Mouse (Mus musculus): ENCODE data around the gene Ankrd45. TPM values are rescaled to one million over a fixed set of nuclear protein-coding genes. Genes with fewer than 3 reads are reported as not detected.
A peak's percentile ranks its signal among the peaks of the same experiment; 100 is the strongest.
"Not testable (repeated sequence)": the region's sequence is repeated elsewhere in the genome, so short reads cannot be mapped to it uniquely, and the experiment has no call there.

Gene Ankrd45
- total RNA-seq (2021) = 10 to 100 TPM; 46.8 to 56.4 TPM

DNA sequence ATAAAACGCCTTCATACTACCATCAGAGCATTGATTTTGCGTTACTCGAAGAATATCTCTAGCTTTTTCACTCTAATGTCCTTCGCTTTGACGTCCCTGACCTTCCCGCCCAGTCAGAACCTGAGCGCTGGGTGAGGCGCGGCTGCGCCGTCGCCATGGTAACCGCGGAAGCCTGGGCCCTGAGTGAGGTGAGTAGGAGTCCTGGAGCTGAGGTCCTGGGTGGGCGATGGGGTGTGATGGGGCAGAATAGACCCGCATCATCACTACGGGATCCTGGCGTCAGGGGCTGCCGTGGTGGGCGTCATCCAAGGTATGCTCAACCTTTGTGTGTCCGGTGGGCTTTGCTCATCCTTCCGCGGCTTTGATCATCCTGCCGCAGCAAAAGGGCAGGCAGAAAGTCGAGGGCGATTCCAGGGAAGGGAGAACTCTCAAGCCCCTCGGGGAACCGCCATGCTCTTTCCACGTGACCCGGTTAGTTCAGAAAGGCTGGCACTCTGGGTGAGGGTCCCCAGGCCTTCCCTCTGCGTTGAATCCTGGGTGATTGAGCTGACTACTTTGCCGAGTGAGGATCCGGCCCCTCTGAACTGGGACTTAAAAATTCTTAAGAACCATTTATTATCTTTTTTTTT is at the start of gene Ankrd45:
TSS of gene Ankrd45 (plus strand) at position 161 of the 629 bp plus-strand sequence.
- intact Hi-C loops (cut with DNase I) = no loop called here
- peak; percentile 61 for DNase-seq

DNA sequence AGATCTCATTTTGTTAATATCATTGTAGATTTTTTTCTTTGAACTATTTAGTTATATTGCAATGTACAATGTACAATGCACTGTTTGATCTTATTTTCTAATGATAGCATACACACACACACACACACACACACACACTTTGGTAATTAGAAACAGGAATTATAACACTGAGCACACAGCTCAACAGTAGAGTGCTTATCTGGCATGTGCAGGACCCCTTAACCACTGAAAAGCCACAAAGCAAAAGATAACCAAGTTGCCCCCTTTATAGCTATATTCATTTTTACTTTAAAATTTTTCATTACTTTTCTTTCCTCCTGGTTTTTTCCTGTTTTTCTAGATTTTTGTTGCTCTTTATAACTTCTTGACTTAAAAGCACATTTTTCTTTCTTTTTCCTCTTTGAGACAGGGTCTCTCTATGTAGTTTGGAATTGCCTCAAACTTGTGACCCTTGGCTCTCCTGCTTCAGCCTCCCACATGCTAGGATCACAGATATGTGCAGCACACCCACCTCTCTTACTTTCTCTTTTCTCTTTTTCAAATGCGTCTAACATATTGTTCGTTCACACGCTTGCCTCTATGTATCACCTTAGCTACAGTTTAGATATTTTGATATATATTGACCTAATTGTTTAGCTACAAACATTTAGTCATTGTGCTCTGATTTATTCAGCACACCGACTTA is 42.6 kb upstream of the Ankrd45 start:
- intact Hi-C loops (cut with DNase I) = no loop called here
- DNase-seq = no peak

DNA sequence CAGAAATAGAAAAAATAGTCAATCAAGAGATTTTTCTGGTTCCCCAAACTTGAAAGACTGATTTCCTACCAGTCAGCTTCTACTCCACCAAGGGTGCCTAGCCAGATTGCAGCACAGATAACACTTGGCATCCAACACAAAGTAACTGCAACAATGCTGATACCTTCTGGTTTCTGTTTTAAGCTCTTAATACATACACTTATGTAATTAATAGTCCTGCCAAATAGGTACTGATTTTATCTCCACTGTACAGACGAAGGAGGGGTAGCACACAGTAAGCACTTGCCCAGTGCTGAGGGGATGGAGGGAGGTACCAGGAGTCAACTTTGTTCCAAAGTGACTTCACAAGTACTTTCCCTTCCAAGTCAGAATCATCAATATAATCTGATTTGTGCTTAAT is 38.6 kb upstream of the Ankrd45 start:
- intact Hi-C loops (cut with DNase I) = no loop called here
- DNase-seq = no peak

DNA sequence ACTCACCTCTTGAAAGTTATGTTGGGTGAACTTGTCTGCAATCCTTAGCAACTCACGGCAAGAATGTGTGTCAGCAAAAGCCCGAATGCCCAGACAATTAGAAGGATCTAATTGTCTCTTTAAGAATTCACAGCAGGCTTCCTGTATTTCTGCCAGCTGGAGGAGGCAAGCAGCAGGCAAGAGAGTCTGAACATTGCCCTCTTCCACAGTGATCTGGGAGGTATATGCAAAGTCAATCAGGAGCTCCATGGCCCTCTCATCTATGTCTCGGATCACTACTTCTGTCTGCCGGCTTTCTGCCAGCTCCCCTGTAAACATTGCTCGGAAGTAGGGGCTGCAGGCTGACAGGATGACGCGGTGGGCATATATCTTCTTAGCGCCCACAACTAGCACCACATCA is 33.3 kb upstream of the Ankrd45 start:
- DNase-seq = no peak
- intact Hi-C loops (cut with DNase I) = no loop called here

DNA sequence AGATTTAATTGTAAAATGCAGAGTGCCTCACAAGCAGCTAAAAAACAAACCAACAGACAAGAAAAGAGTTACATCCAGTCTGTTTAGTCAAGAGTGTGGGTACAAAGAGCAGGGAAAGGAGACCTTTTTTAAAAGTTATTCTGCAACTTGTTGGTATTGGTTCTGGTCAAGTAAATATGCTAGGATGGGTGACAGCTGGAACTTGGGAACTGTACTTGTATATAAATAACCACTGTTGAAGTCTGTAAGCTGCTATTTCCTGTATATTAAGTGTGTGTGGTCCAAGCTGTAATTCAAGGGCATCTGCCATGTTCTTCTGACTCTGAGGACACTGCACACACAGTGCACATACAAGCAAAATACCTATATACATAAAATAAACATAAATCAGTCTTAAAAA is 27.9 kb upstream of the Ankrd45 start:
- no peak for DNase-seq
- intact Hi-C loops (cut with DNase I) = no loop called here

DNA sequence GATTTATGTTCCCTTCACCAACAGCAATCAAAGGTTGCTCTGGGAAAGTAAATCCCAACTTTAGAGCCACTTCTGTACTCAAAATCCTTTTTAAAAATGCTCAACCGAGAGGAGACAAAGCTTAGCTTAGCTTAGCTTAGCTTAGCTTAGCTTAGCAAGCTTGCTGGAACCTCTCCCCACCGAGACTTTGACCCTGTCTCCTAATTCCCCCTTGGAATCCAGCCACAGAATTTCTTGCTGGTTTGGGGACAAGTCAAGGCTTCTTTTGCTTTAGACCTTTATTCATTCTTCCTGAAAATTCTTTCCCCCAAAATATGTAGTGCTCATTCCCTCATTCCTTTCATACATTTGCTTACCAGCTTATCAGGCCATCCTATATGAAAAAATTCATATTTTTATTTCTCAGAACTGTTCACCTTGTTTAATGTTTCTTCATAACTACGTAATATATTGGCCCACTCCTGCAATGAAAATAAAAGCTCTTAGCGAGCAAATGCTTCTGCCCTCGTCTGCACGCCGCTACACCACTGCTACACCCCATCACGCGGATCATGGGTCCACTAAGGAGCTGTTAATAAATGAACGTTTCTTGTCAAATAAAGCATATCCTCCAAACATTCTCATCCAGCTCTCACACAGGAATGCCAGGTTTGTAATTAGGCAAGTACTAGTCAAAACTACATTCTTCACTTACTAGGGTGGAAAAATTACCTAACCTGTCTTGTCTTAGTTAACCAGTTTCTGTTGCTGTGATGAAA is 19.7 kb upstream of the Ankrd45 start:
- no peak for DNase-seq
- intact Hi-C loops (cut with DNase I) = no loop called here

DNA sequence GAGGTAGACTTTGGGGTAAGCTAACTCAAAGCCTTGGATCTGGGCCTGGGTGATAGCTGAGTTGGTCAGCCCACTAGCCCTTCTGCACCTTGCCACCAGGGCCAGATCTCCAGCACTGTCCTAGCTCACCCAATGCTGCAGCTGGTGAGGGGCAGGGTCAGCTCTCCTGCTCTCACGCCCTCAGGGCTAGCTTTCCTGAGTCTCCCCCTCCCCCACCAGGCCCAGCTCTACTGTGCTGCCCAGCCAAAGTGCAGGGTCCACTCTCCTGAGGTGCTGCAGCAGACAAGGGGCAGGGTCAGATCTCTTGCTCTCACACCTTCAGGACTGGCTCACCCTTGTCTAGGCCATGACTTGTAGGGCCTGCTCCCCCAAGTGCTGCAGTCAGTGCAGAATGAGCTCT is 16.0 kb upstream of the Ankrd45 start:
- DNase-seq = no peak
- intact Hi-C loops (cut with DNase I) = no loop called here

DNA sequence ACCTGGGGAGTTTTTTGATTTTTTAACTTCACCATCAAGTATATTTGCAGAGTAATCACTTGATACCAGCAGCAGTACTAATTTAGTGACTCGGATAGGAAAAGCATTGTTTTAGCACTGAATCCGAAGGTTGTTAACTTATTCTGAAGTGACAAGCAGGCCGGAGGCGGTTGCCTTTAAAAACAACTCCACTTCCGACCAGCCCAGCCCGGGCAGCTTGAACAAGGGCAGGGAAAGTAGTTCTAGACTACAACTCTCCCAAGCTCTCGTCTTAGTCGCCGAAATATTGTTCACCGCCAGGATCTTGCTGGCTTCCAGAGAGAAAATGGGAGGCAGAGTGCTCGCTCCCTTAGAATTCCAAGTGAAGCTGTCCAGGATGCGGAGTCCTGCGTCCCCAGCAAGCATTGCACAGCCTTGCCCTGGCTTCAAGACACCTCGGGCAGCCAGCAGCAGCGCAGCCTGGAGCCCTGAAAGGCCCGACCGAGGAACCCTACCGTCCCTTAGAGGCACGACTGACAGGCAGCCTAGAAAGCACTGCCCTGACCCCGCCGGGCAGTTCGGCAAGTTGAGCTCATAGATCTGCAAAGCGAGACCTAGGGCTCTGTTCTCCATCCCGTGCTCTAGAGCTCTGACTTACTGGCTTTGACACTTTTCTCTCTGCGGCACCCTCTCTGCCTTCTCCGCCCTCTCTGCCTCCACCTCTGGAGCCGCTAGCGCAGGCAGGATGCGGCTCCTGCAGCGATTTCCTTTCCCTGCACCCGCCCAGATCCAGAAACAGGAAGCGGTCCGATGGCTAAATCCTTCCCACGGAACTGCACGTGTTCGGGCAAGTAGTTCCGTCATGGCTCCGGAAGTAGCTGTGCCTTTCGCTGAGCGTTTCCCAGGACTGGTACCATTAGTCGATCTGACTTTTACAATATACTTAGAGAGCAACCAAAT is 11.5 kb upstream of the Ankrd45 start, which contains the start of gene Klhl20:
TSS of gene Klhl20 (minus strand) at position 786 of the 939 bp plus-strand sequence.
- intact Hi-C loops (cut with DNase I) = no loop called here
- DNase-seq = peak; percentile 90

DNA sequence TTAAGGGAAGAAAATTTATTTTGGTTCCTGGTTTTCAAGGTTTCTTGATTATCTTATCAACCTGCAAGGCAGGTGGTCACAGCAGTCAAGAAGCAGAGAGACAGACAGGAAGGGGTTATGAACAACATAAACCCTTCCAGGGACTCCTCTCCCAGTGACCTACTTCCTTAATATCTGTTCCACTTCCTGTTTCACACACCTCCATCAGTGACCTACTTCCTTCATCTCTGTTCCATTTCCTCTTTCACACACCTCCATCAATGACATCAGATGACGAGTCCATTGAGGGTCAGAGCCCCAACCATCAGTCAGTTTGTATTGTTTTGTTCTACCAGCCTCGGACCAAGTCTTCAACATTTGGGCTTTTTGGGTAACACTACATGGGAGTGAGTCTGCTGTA is 3.0 kb upstream of the Ankrd45 start:
- intact Hi-C loops (cut with DNase I) = no loop called here
- DNase-seq = no peak

DNA sequence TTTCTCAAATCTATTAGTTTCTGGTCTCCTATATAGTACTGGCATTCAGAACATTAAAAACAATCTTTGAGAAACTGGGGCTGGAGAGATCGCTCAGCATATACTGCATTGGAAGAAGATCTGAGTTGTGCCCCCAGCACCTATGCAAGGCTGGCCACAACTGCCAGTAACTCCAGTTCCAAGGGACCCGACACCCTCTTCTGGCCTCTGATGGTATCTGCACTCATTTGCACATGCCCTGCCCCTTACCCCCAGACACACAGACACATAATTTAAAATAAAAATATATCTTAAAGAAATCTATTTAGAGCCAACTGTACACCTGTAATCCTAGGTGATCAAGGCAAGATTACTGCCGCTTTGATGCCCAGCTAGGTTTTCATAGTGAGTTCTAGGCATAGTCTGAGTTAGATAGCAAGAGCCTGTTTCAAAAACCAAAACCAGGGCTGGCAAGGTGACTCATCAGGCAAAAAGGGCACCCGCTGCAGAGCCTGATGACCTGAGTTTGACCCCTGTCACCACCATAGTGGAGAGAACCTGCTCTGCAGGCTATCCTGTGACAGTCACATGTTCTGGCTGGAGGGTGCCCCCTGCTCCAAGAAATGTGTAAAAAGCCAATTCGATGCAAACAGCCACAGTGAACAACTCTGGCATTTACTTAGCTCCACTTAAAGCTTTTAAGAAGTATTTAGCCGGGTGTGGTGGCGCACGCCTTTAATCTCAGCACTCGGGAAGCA is 2.3 kb upstream of the Ankrd45 start:
- no peak for DNase-seq
- intact Hi-C loops (cut with DNase I) = no loop called here

DNA sequence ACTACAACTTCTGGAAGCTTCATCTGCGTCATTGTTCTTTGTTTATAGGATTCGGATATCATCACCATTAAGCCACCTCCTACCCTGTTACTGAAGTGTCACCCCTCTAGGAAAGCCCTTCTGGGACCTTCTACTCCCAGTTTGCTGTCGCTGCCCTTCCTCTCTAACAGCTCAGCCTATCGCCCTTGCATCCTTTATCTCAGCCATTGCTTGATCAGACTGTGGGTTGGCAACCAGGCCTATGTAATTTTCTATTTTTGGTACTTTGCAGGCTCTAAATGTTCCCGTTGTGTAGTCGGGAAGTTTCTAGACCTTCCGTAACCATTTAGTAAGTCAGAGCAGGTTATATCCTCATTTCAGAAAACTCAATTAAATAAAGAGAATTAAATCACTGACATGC is 725 bp downstream of the Ankrd45 start:
- intact Hi-C loops (cut with DNase I) = no loop called here
- DNase-seq = no peak

DNA sequence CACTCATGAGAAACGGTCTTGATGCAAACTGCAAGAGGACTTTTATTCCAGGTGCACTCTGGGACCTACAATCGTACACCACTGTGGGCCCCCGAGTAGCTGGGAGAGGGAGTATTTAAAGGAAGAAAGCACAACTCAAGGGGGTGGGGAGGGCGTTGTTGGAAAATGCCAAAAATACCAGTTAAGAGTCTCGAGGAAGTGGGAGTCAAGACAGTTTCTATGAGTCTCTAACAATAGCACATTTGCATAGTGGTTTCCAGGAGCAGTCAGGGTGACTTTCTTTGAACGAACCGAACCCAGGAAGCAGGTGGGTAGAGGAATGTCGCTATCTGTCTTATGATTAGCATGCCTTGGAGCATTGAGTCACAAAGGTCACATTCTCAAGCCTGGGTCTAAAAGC is 3.1 kb downstream of the Ankrd45 start:
- intact Hi-C loops (cut with DNase I); DNase-seq: not testable (repeated sequence)

DNA sequence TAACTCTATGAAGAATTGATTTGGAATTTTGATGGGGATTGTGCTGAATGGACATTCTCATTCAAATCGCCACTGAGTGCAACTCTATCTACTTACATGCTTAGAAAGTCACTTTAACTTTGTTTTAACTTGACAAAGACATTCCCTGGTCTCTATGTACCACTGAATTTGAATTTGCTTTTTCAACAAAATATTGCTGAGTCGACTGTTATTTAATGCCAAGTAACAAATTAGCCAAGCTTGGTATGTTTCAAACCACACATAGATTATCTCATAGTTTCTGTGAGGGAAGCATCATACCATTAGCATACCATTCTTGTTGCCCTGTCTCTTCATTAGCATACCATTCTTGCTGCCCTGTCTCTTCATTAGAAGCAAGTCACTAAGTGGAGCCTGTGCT is 5.4 kb downstream of the Ankrd45 start:
- no peak for DNase-seq
- intact Hi-C loops (cut with DNase I) = no loop called here

DNA sequence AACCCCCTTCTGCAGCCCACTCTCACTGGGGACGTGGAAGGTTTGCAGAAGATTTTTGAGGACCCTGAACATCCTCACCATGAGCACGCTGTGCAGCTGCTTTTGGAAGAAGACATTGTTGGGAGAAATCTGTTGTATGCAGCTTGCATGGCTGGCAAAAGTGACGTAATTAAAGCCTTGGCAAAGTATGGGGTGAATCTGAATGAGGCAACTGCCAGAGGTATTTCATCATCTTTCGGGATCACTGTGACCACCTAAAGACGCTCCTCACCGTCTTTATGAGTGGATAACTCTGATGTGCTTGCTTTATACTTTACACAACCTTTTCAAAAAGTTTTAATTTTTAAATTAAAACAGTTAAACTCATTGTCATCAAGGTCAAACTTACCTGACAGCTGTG is 8.6 kb downstream of the Ankrd45 start:
- intact Hi-C loops (cut with DNase I) = no loop called here
- DNase-seq = no peak

DNA sequence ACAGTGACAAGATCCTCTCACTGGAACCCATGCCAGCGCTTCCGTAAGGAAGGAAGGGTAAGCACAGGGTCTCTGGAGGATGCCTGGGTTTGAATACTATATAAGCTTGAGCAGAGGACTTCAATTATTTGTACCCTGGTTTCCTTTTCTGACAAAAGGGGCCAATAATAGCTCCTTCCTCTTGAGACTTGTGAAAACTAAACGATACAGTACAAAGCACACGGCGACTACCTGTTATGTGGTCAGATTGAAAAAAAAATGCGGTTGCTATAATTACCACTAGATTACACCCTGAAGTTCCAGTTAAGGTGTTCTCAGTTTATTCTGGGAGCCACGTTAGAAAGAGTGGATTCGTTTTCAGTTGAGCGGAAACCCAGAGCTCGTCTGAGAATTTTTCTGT is 14.1 kb downstream of the Ankrd45 start:
- DNase-seq = no peak
- intact Hi-C loops (cut with DNase I) = no loop called here

DNA sequence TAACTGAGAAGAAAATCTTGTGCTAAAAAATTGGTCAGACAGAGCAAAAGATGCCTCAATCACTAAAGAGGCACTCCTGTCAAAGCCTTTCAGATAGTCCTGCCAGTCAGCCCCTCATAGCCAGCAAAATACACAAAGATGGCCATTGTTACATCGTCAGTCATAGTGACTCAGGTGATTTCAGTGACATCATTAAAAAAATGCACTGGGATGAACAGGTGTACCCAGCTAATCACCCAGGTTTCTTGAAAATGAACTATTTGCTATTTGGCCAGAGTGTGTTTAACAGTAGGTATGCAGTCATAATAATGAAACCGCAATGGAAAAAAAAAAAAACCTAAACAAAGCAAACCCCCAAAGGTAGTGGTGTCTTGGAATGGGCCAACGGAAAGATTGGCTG is 16.7 kb downstream of the Ankrd45 start, which contains the start of gene Tex50:
TSS of gene Tex50 (minus strand) at position 101 of the 400 bp plus-strand sequence.
- intact Hi-C loops (cut with DNase I) = no loop called here
- no peak for DNase-seq

DNA sequence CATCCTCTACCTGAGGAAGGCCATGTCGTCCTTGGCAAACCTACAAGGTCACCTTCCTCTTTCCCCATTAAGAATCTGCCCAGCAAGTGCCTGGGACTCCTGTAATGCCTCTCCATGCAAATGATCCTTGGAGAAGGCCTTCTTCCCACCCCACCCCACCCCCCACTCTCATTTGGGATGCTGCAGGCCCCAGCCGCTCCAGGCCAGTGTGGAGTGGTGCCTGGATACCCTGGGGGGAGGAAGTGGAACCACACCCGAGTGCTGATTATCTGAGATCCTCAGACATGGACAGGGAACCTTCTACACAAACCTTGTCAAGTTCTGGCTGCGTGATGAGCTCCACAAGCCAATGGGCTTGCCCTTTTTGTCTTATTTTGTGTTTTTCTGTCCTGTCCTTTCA is 17.8 kb downstream of the Ankrd45 start:
- intact Hi-C loops (cut with DNase I) = no loop called here
- DNase-seq = no peak

DNA sequence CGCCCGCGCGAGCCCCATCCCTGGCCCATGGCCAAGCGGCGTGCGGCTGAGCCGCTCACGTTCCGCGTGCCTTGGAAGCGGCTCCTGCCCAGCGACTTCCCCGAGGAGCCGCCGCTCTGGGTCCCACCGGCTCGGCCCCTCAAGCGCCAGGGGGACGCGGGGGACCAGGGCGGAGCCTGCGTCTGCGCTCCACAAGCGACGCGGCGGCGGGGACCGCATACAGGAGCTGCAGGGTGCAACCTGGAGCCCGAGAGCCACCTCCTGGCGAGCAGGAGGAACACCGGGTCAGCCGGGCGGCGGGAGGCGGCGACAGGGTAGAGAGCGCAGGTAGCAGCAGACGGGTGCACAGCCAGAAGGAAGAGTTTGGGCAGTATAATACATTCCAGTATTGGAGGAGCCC is 28.2 kb downstream of the Ankrd45 start:
- DNase-seq = peak; percentile 71
- intact Hi-C loops (cut with DNase I) = no loop called here

DNA sequence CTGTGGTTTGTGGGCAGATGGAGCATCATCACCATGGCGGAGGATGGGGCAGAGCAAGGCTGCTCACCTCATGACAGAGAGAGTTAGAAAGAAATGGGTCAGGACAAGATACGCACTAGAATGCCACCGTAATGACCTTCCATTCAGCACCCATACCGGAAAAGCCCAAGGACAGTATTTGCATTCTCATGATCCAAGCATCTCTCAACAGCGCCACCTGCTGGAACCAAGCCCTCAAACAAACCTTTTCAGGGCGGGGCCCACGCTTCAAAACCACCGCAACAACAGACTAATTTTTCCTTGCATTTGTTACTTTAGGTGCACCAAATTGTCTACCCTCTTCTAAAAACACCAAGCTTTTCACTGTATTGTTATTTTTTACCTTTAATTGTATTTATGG is 38.2 kb downstream of the Ankrd45 start:
- DNase-seq = peak; percentile 52
- intact Hi-C loops (cut with DNase I) = no loop called here

DNA sequence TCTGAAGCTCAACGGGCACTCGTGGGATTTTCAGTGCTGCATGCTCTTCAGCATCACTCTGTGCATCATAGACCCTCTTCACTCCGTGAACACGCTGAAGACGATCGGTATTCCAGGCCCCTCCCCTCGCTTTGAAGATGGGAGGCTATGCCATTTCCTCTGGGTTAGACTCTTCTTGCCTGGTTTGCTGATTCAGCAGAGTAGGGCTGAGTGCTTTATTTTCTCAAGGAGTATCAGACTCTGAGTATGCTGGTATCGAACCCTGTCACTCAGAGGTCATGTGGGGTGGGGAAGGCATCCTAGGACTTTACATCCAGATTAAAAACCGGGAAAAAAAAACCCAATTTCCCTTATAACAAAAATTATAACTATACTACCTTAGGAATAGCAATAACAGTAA is 39.9 kb downstream of the Ankrd45 start:
- intact Hi-C loops (cut with DNase I) = no loop called here
- DNase-seq = no peak
